Mouse (Mus musculus) midbrain, postnatal 0 days (tissue): ENCODE data around the gene Dnajc12. TPM values are rescaled to one million over a fixed set of nuclear protein-coding genes. Genes with fewer than 3 reads are reported as not detected.
A peak's percentile ranks its signal among the peaks of the same experiment; 100 is the strongest.

Source experiments
- ATAC-seq: fragments of 200-750 bp; cut with Nextera tagmentation; 2 replicates; pipeline ENCODE4 v1.8.0; 2017; ENCODE audit warnings: moderate number of reproducible peaks, mild to moderate bottlenecking, moderate TSS enrichment, moderate library complexity; ENCODE audit not compliant: low FRiP score
- DNase-seq: peaks from one replicate; pipeline ENCODE4 v3.0.0-alpha.2; 2015; ENCODE audit warnings: low spot score
- H3K27ac ChIP-seq: fragments of 300-500 bp; sonication (generic); 2 replicates; pipeline ENCODE4 v1.5.1; 2014; ENCODE audit warnings: low read depth, mild to moderate bottlenecking, low read length, mixed read lengths
- H3K27me3 ChIP-seq: fragments of 300-500 bp; sonication (generic); 2 replicates; pipeline ENCODE4 v1.6.1; 2014; ENCODE audit warnings: low read length, control low read depth, mixed read lengths; ENCODE audit not compliant: insufficient read depth
- H3K36me3 ChIP-seq: fragments of 300-500 bp; sonication (generic); 2 replicates; pipeline ENCODE4 v1.6.1; 2014; ENCODE audit warnings: low read length, control low read depth, mixed read lengths; ENCODE audit not compliant: insufficient read depth
- H3K4me1 ChIP-seq: fragments of 300-500 bp; sonication (generic); 2 replicates; pipeline ENCODE4 v1.6.1; 2014; ENCODE audit warnings: mild to moderate bottlenecking, control low read depth, antibody characterized with exemption, low read length, mixed read lengths; ENCODE audit not compliant: insufficient read depth
- H3K4me2 ChIP-seq: fragments of 300-500 bp; sonication (generic); 2 replicates; pipeline ENCODE4 v1.6.1; 2014; ENCODE audit warnings: low read depth, mild to moderate bottlenecking, low read length, mixed read lengths; ENCODE audit not compliant: poor library complexity, severe bottlenecking
- H3K4me3 ChIP-seq: fragments of 300-500 bp; sonication (generic); 2 replicates; pipeline ENCODE4 v1.5.1; 2014; ENCODE audit warnings: low read depth, mild to moderate bottlenecking, low read length, moderate library complexity
- H3K9ac ChIP-seq: fragments of 300-500 bp; sonication (generic); replicated peaks from 2 replicates; pipeline ENCODE4 v1.6.1; 2014; ENCODE audit warnings: mild to moderate bottlenecking, low read length, moderate library complexity, mixed read lengths; ENCODE audit not compliant: poor library complexity, severe bottlenecking
- H3K9me3 ChIP-seq: fragments of 300-500 bp; sonication (generic); 2 replicates; pipeline ENCODE4 v1.6.1; 2016; ENCODE audit warnings: low read length, control low read depth
- CTCF ChIP-seq: IDR thresholded peaks from 2 replicates; pipeline ENCODE4 v1.5.1; 2016; ENCODE audit warnings: antibody characterized with exemption, mild to moderate bottlenecking
- WGBS: fragments of 180-500 bp; shearing (Covaris S2); extraction: QIAGEN DNeasy Blood & Tissue Kit; methylation state at CpG from one replicate; pipeline ENCODE4 v1.1.7; 2014; 5-methylcytosine and 5-hydroxymethylcytosine counted together
- polyA plus RNA-seq: library from polyadenylated mRNA; unstranded; fragments of >200 nt; fragmentation: Nextera tagmentation; extraction: Ambion mirVana; gene quantifications from 2 replicates; pipeline ENCODE4 v1.2.1, GENCODE M21; 2015
- total RNA-seq: library from RNA; depleted of rRNA; stranded (reverse); fragments of >200 nt; gene quantifications from 2 replicates; pipeline ENCODE4 v1.2.3, GENCODE M21; 2014

Gene Dnajc12
- total and polyA plus RNA-seq, 2 experiments from 2014 or later, result 12.8 to 25.5 TPM

- Histone ChIP-seq H3K9me3 (no peaks in the 10 kb centered on the region), H3K4me2 (no peak overlapping the region), H3K27ac (no peak overlapping the region), H3K36me3 (no peaks in the 10 kb centered on the region), H3K9ac (no peak overlapping the region), H3K4me1 (no peaks in the 10 kb centered on the region), H3K4me3 (no peak overlapping the region), H3K27me3 (no peaks in the 10 kb centered on the region)
- no peak for TF ChIP-seq CTCF
- DNase-seq (no peak), ATAC-seq (no peak)
- WGBS, result 92% methylated on average over 17 of the region's 17 CpGs
These were observed 30.5 kb downstream of the Dnajc12 start for GRCm38 (mm10) chr10:63412756-63413155.

- H3K9me3 ChIP-seq, result no peaks in the 10 kb centered on the region
- no peak overlapping the region for H3K4me2 ChIP-seq
- H3K4me1 ChIP-seq, result no peaks in the 10 kb centered on the region
- 88% methylated on average over 7 of the region's 7 CpGs for WGBS
- ATAC-seq, result no peak
- no peak overlapping the region for H3K27ac ChIP-seq
- no peak for TF ChIP-seq CTCF
- no peaks in the 10 kb centered on the region for H3K27me3 ChIP-seq
- DNase-seq, result no peak
- no peaks in the 10 kb centered on the region for H3K36me3 ChIP-seq
- H3K4me3 ChIP-seq, result no peak overlapping the region
- no peak overlapping the region for H3K9ac ChIP-seq
These were observed 33.0 kb downstream of the Dnajc12 start for GRCm38 (mm10) chr10:63415287-63415686.

- no peaks in the 10 kb centered on the region for H3K27me3 ChIP-seq
- no peak overlapping the region for H3K27ac ChIP-seq
- no peak overlapping the region for H3K4me3 ChIP-seq
- DNase-seq (no peak), ATAC-seq (no peak)
- H3K9ac ChIP-seq, result no peak overlapping the region
- H3K4me2 ChIP-seq, result 0 out of 2 replicates have a peak overlapping the region, but pooled peaks have one; percentile 6
- no peaks in the 10 kb centered on the region for H3K36me3 ChIP-seq
- H3K4me1 ChIP-seq, result no peaks in the 10 kb centered on the region
- no peaks in the 10 kb centered on the region for H3K9me3 ChIP-seq
- 63% methylated on average over 7 of the region's 7 CpGs for WGBS
- no peak for TF ChIP-seq CTCF
These were observed 33.6 kb downstream of the Dnajc12 start for GRCm38 (mm10) chr10:63415850-63416249.

GRCm38 (mm10) chr10:63417061-63417460 lies 34.8 kb downstream of the Dnajc12 start:
- no peak for TF ChIP-seq CTCF
- no peak overlapping the region for H3K27ac ChIP-seq
- no peak overlapping the region for H3K4me2 ChIP-seq
- no peak overlapping the region for H3K9ac ChIP-seq
- WGBS, result 68% methylated on average over 5 of the region's 5 CpGs
- H3K36me3 ChIP-seq, result no peaks in the 10 kb centered on the region
- no peaks in the 10 kb centered on the region for H3K9me3 ChIP-seq
- H3K27me3 ChIP-seq, result no peaks in the 10 kb centered on the region
- no peaks in the 10 kb centered on the region for H3K4me1 ChIP-seq
- ATAC-seq (no peak), DNase-seq (peak; percentile 7)
- H3K4me3 ChIP-seq, result no peak overlapping the region

- Histone ChIP-seq H3K36me3 (no peaks in the 10 kb centered on the region), H3K27ac (no peak within 1 kb of the TSS), H3K4me2 (no peak within 1 kb of the TSS), H3K9me3 (no peaks in the 10 kb centered on the region), H3K27me3 (no peaks in the 10 kb centered on the region), H3K4me1 (no peaks in the 10 kb centered on the region), H3K4me3 (no peak within 1 kb of the TSS), H3K9ac (no peak within 1 kb of the TSS)
- 0 out of 2 replicates have a peak, but pooled peaks have one; percentile 6 for TF ChIP-seq CTCF
- ATAC-seq (no peak), DNase-seq (no peak)
- 91% methylated on average over 18 of the region's 18 CpGs for WGBS
These were observed 39.8 kb downstream of the Dnajc12 start, which contains the start of gene Gm7075 for GRCm38 (mm10) chr10:63421739-63422735. Gm7075 (minus strand) TSS chr10:63421789.

GRCm38 (mm10) chr10:63422736-63422992 lies 40.4 kb downstream of the Dnajc12 start:
- peak; percentile 20; the same call in 1 of the 2 replicates for ATAC-seq
- TF ChIP-seq CTCF, result peak; percentile 72
- DNase-seq, result peak; percentile 73

More at GRCm38 (mm10) chr10:63422736-63422992, 40.4 kb downstream of the Dnajc12 start:
- Histone ChIP-seq H3K36me3 (no peaks in the 10 kb centered on the region), H3K4me3 (no peak overlapping the region), H3K4me1 (no peaks in the 10 kb centered on the region), H3K9ac (no peak overlapping the region), H3K9me3 (no peaks in the 10 kb centered on the region), H3K27me3 (no peaks in the 10 kb centered on the region), H3K27ac (no peak overlapping the region), H3K4me2 (no peak overlapping the region)
- 67% methylated on average over 5 of the region's 5 CpGs for WGBS
